Mouse (Mus musculus) stomach, embryonic 14.5 days (tissue): ENCODE data around the gene 2310011J03Rik. TPM values are rescaled to one million over a fixed set of nuclear protein-coding genes. Genes with fewer than 3 reads are reported as not detected.

Source experiments
- ATAC-seq: fragments of 200-750 bp; cut with Nextera tagmentation; 2 replicates; pipeline ENCODE4 v1.8.0; 2017; ENCODE audit warnings: low read depth, moderate TSS enrichment; ENCODE audit not compliant: insufficient number of reproducible peaks, insufficient read depth, low FRiP score
- H3K27ac ChIP-seq: fragments of 300-500 bp; sonication (generic); 2 replicates; pipeline ENCODE4 v1.5.1; 2014; ENCODE audit warnings: mild to moderate bottlenecking, low read length, moderate library complexity, mixed read lengths
- H3K27me3 ChIP-seq: fragments of 300-500 bp; sonication (generic); 2 replicates; pipeline ENCODE4 v1.6.1; 2014; ENCODE audit warnings: low read length, control low read depth, mixed read lengths; ENCODE audit not compliant: control insufficient read depth, insufficient read depth
- H3K36me3 ChIP-seq: fragments of 300-500 bp; sonication (generic); 2 replicates; pipeline ENCODE4 v1.6.1; 2014; ENCODE audit warnings: mild to moderate bottlenecking, control low read depth, low read length, moderate library complexity, mixed read lengths; ENCODE audit not compliant: control insufficient read depth, insufficient read depth
- H3K4me1 ChIP-seq: fragments of 300-500 bp; sonication (generic); 2 replicates; pipeline ENCODE4 v1.6.1; 2014; ENCODE audit warnings: low read length, control low read depth, mixed read lengths; ENCODE audit not compliant: control insufficient read depth, insufficient read depth
- H3K4me2 ChIP-seq: fragments of 300-500 bp; sonication (generic); replicated peaks from 2 replicates; pipeline ENCODE4 v1.6.1; 2014; ENCODE audit warnings: low read depth, low read length, control low read depth
- H3K4me3 ChIP-seq: fragments of 300-500 bp; sonication (generic); 2 replicates; pipeline ENCODE4 v1.5.1; 2014; ENCODE audit warnings: low read depth, low read length, control low read depth
- H3K9ac ChIP-seq: fragments of 300-500 bp; sonication (generic); replicated peaks from 2 replicates; pipeline ENCODE4 v1.6.1; 2014; ENCODE audit warnings: low read depth, mild to moderate bottlenecking, control low read depth, low read length, moderate library complexity, mixed read lengths
- H3K9me3 ChIP-seq: fragments of 300-500 bp; sonication (generic); 2 replicates; pipeline ENCODE4 v1.6.1; 2016; ENCODE audit warnings: low read depth, low read length, control low read depth; ENCODE audit not compliant: control insufficient read depth
- WGBS: fragments of 180-500 bp; shearing (Covaris S2); extraction: QIAGEN DNeasy Blood & Tissue Kit; methylation state at CpG from one replicate; pipeline ENCODE4 v1.1.7; 2014; 5-methylcytosine and 5-hydroxymethylcytosine counted together
- polyA plus RNA-seq: library from polyadenylated mRNA; unstranded; fragments of >200 nt; fragmentation: Nextera tagmentation; extraction: Ambion mirVana; gene quantifications from 2 replicates; pipeline ENCODE4 v1.2.1, GENCODE M21; 2014

The 2310011J03Rik gene
- polyA plus RNA-seq, 1 experiment from 2014 or later = 39.6 TPM

- peaks cover 45% of the 10 kb centered on the region for H3K27me3 ChIP-seq
- H3K9ac ChIP-seq = no peak overlapping the region
- H3K4me2 ChIP-seq = no peak overlapping the region; the same call in 1 of the 2 replicates
- H3K4me1 ChIP-seq = peaks cover 8% of the 10 kb centered on the region; the same call in 1 of the 2 replicates
- H3K4me3 ChIP-seq = no peak overlapping the region
- WGBS = 15% methylated on average over 9 of the region's 9 CpGs
- H3K36me3 ChIP-seq = no peaks in the 10 kb centered on the region
- H3K9me3 ChIP-seq = no peaks in the 10 kb centered on the region
- H3K27ac ChIP-seq = no peak overlapping the region
- ATAC-seq = 0 out of 2 replicates have a peak, but pooled peaks have one; percentile 7
These were observed 17.9 kb downstream of the 2310011J03Rik start for GRCm38 (mm10) chr10:80302471-80302881.

GRCm38 (mm10) chr10:80302082-80302355 lies 18.3 kb downstream of the 2310011J03Rik start:
- Histone ChIP-seq H3K36me3 (no peaks in the 10 kb centered on the region), H3K27ac (no peak overlapping the region), H3K4me3 (no peak overlapping the region), H3K27me3 (peaks cover 45% of the 10 kb centered on the region), H3K4me2 (no peak overlapping the region; the same call in 1 of the 2 replicates), H3K9ac (no peak overlapping the region), H3K9me3 (no peaks in the 10 kb centered on the region), H3K4me1 (peaks cover 8% of the 10 kb centered on the region; the same call in 1 of the 2 replicates)
- no peak for ATAC-seq
- 52% methylated on average over 5 of the region's 5 CpGs for WGBS

GRCm38 (mm10) chr10:80301256-80302081 lies 18.9 kb downstream of the 2310011J03Rik start:
- no peaks in the 10 kb centered on the region for H3K9me3 ChIP-seq
- no peak overlapping the region for H3K4me2 ChIP-seq
- H3K9ac ChIP-seq = no peak overlapping the region; the same call in 1 of the 2 replicates
- no peaks in the 10 kb centered on the region for H3K36me3 ChIP-seq
- no peak for ATAC-seq
- H3K27me3 ChIP-seq = peaks cover 45% of the 10 kb centered on the region
- 83% methylated on average over 10 of the region's 10 CpGs for WGBS
- H3K4me1 ChIP-seq = peaks cover 8% of the 10 kb centered on the region; the same call in 1 of the 2 replicates
- no peak overlapping the region for H3K4me3 ChIP-seq
- no peak overlapping the region for H3K27ac ChIP-seq

GRCm38 (mm10) chr10:80300672-80301181 lies 19.6 kb downstream of the 2310011J03Rik start:
- Histone ChIP-seq H3K36me3 (no peaks in the 10 kb centered on the region), H3K4me2 (no peak overlapping the region), H3K9me3 (no peaks in the 10 kb centered on the region), H3K27me3 (peaks cover 45% of the 10 kb centered on the region), H3K27ac (no peak overlapping the region), H3K9ac (no peak overlapping the region), H3K4me1 (peaks cover 12% of the 10 kb centered on the region; the same call in 1 of the 2 replicates), H3K4me3 (no peak overlapping the region)
- 36% methylated on average over 11 of the region's 11 CpGs for WGBS
- no peak for ATAC-seq

- Histone ChIP-seq H3K9ac (no peak overlapping the region), H3K4me3 (no peak overlapping the region), H3K4me2 (no peak overlapping the region), H3K27me3 (peaks cover 37% of the 10 kb centered on the region), H3K9me3 (no peaks in the 10 kb centered on the region), H3K4me1 (peaks cover 19% of the 10 kb centered on the region; the same call in 1 of the 2 replicates), H3K36me3 (peaks cover 2% of the 10 kb centered on the region), H3K27ac (no peak overlapping the region)
- ATAC-seq = no peak
- WGBS = 56% methylated on average over 10 of the region's 10 CpGs
These were observed 20.5 kb downstream of the 2310011J03Rik start for GRCm38 (mm10) chr10:80299824-80300223.

DNA sequence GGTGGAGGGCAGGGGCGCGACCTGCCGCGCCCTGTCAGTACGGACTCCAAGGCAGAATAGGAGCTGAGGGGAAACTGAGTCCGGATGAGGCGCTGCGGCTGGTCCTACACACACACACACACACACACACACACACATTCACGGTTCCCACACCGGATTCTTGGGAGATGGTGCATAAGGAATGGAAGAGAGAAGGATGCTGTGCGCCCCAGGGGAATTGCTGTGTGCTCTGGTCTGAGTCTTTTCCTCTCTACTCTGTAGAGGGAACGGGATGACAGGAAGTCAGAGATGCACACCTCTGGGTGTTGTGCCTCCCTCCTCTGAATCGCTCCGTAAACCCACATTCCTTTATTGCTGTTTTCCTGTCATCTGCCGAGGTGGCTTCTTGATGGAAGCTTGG lies 21.0 kb downstream of the 2310011J03Rik start:
- no peak overlapping the region for H3K4me3 ChIP-seq
- peaks cover 7% of the 10 kb centered on the region for H3K36me3 ChIP-seq
- H3K4me1 ChIP-seq = peaks cover 19% of the 10 kb centered on the region; the same call in 1 of the 2 replicates
- peaks cover 33% of the 10 kb centered on the region for H3K27me3 ChIP-seq
- ATAC-seq = no peak
- no peak overlapping the region for H3K4me2 ChIP-seq
- H3K9me3 ChIP-seq = no peaks in the 10 kb centered on the region
- no peak overlapping the region for H3K27ac ChIP-seq
- 0 out of 2 replicates have a peak overlapping the region, but pooled peaks have one; percentile 18 for H3K9ac ChIP-seq
- 13% methylated on average over 15 of the region's 15 CpGs for WGBS

DNA sequence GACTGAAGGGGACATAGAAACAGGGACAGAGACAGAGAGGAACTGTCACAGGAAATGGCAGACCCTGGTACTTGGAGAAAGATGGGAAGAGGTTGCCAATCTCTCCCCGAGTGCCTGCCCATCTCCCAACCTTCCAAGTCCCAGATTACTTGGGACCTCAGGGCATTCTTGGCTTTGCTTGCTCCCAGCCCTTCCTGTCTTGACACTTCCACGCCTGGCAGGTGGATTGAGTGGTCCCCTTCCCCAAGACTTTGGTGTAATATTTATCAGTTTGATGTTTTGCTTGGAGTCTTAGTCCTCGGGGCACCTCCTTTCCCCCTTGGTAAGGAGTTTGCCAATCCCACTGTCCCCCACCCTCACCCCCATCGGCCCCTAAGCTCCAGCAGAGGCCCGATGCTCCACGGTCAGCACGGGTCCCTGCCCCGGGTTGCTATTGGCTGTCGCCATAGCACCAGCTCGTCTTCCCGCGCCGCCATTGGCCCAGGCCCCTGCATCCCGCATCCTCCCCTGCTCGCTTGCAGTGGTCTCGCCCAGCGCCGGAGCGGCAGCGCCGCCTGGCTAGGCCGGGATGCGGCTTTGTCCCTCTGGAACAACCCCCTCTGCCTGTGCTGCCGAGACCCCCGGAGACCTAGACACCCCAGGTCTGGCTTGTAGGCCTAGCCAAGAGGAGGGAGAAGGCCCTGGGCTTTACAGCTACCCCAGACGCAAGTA lies 21.6 kb downstream of the 2310011J03Rik start:
- ATAC-seq = no peak
- WGBS = 3% methylated on average over 26 of the region's 26 CpGs
- Histone ChIP-seq H3K27ac (no peak overlapping the region), H3K9me3 (no peaks in the 10 kb centered on the region), H3K4me3 (no peak overlapping the region), H3K4me1 (peaks cover 19% of the 10 kb centered on the region; the same call in 1 of the 2 replicates), H3K9ac (0 out of 2 replicates have a peak overlapping the region, but pooled peaks have one; percentile 18), H3K36me3 (peaks cover 13% of the 10 kb centered on the region), H3K4me2 (no peak overlapping the region), H3K27me3 (peaks cover 33% of the 10 kb centered on the region)

GRCm38 (mm10) chr10:80297526-80298133 lies 22.7 kb downstream of the 2310011J03Rik start:
- H3K27ac ChIP-seq = no peak overlapping the region
- H3K27me3 ChIP-seq = peaks cover 33% of the 10 kb centered on the region
- no peak overlapping the region for H3K4me3 ChIP-seq
- H3K9me3 ChIP-seq = no peaks in the 10 kb centered on the region
- H3K9ac ChIP-seq = no peak overlapping the region
- H3K4me1 ChIP-seq = peaks cover 21% of the 10 kb centered on the region; the same call in 1 of the 2 replicates
- 72% methylated on average over 8 of the region's 8 CpGs for WGBS
- H3K36me3 ChIP-seq = peaks cover 13% of the 10 kb centered on the region
- no peak overlapping the region for H3K4me2 ChIP-seq
- ATAC-seq = no peak
